Mouse (Mus musculus) CD4-positive, CD25-positive, alpha-beta regulatory T cell, adult 2 months (primary cell): ENCODE data around the gene Alg12.
"Not testable (repeated sequence)": the region's sequence is repeated elsewhere in the genome, so short reads cannot be mapped to it uniquely, and the experiment has no call there.

Experiments used
- DNase-seq: peaks from one replicate; pipeline ENCODE4 v3.0.0-alpha.2; 2012; ENCODE audit warnings: low read depth, low spot score

The Alg12 gene

GRCm38 (mm10) chr15:88831482-88831881 is 12.4 kb upstream of the Alg12 start:
- DNase-seq = no peak

GRCm38 (mm10) chr15:88830696-88831095 is 11.6 kb upstream of the Alg12 start:
- no peak for DNase-seq

GRCm38 (mm10) chr15:88829791-88830440 is 10.8 kb upstream of the Alg12 start:
- DNase-seq = no peak

- peak; percentile 94 for DNase-seq
Measured at GRCm38 (mm10) chr15:88828800-88829705, 9.9 kb upstream of the Alg12 start.

GRCm38 (mm10) chr15:88827991-88828799 is 9.1 kb upstream of the Alg12 start:
- DNase-seq = peak; percentile 68

- no peak for DNase-seq
Measured at GRCm38 (mm10) chr15:88827466-88827865, 8.3 kb upstream of the Alg12 start.

- no peak for DNase-seq
Measured at GRCm38 (mm10) chr15:88823376-88823775, 4.3 kb upstream of the Alg12 start.

GRCm38 (mm10) chr15:88822513-88822912 is 3.4 kb upstream of the Alg12 start:
- DNase-seq = no peak

GRCm38 (mm10) chr15:88821403-88821802 is 2.3 kb upstream of the Alg12 start:
- DNase-seq = no peak

- no peak for DNase-seq
Measured at GRCm38 (mm10) chr15:88819906-88820303, 787 bp upstream of the Alg12 start.

- no peak for DNase-seq
Measured at GRCm38 (mm10) chr15:88815196-88815700, 3.9 kb downstream of the Alg12 start.

- peak; percentile 44 for DNase-seq
Measured at GRCm38 (mm10) chr15:88814411-88815047, 4.6 kb downstream of the Alg12 start.

GRCm38 (mm10) chr15:88813873-88814272 is 5.2 kb downstream of the Alg12 start:
- DNase-seq = not testable (repeated sequence)

- no peak for DNase-seq
Measured at GRCm38 (mm10) chr15:88813262-88813661, 5.9 kb downstream of the Alg12 start.

- DNase-seq = no peak
Measured at GRCm38 (mm10) chr15:88810369-88810768, 8.7 kb downstream of the Alg12 start.

- DNase-seq = no peak
Measured at GRCm38 (mm10) chr15:88808121-88808520, 11.0 kb downstream of the Alg12 start.

- no peak for DNase-seq
Measured at GRCm38 (mm10) chr15:88802348-88802747, 16.8 kb downstream of the Alg12 start.

GRCm38 (mm10) chr15:88801903-88802302 is 17.2 kb downstream of the Alg12 start:
- no peak for DNase-seq

- DNase-seq = no peak
Measured at GRCm38 (mm10) chr15:88800921-88801354, 18.2 kb downstream of the Alg12 start.

- DNase-seq = no peak
Measured at GRCm38 (mm10) chr15:88799950-88800371, 19.2 kb downstream of the Alg12 start.

GRCm38 (mm10) chr15:88794729-88795128 is 24.4 kb downstream of the Alg12 start:
- not testable (repeated sequence) for DNase-seq
